Mouse (Mus musculus) testis, adult 10 weeks (tissue): ENCODE results near the gene Galm. TPM values are rescaled to one million over a fixed set of nuclear protein-coding genes. Genes with fewer than 3 reads are reported as not detected.

Source experiments
- polyA plus RNA-seq: library from polyadenylated mRNA; stranded (reverse); fragments of 350-450 nt; fragmentation: Illumina TruSeq; extraction: RNeasy Lipid Tissue Mini Kit (QIAGEN cat#74804); gene quantifications from one replicate; pipeline ENCODE4 v1.2.3, GENCODE M21; 2014; ENCODE audit warnings: low read depth, low replicate concordance

Galm gene
- polyA plus RNA-seq, result 25.0 TPM

DNA sequence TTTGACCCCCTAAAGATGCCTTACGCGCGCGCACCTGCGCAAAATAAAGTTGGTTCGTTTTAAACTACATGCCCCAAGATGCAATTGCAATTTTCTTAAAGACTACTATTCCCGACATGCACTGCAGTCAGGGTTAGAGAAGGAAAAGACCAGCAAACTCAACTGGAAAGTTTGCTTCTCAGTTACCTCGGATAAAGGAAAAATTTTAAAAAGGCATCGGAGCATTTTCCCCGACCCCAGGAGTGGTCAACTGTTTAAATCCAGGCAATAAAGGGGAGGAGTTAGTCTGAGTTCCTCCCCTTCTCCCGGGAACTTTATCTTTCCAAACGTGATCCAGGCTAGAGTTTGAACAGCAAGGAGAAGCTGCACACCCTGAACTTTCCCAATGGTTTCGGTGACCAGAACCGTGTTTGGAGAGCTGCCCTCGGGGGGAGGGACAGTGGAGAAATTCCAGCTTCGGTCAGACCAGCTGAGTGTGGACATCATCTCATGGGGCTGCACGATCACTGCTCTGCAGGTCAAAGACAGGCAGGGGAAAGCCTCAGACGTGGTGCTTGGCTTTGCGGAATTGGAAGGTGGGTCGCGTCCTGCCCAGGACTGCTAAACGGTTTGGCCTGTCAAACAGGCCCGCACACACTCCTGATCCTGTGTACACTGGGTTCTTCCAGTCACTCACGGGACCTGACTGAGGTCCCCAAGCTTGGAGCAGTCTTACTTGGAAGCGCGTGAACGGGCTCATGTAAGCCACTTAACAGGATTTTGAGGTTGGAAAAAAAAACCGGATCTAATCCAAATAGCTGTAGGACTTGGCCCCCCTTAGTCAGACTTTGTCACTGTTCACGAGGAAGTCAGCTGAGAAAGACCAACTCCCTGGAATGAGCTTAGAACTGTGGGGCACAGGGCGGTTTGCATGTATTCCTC is at the start of gene Galm:
Gene Galm (plus strand): TSS at position 141 of the 921 bp plus-strand sequence.

GRCm38 (mm10) chr17:80206671-80207581 is 79.7 kb downstream of the Galm start, which contains the start of the genes Srsf7 and Ttc39d:
Gene Srsf7 (minus strand): TSS chr17:80207307.
Gene Ttc39d (plus strand): TSS chr17:80207460.

DNA sequence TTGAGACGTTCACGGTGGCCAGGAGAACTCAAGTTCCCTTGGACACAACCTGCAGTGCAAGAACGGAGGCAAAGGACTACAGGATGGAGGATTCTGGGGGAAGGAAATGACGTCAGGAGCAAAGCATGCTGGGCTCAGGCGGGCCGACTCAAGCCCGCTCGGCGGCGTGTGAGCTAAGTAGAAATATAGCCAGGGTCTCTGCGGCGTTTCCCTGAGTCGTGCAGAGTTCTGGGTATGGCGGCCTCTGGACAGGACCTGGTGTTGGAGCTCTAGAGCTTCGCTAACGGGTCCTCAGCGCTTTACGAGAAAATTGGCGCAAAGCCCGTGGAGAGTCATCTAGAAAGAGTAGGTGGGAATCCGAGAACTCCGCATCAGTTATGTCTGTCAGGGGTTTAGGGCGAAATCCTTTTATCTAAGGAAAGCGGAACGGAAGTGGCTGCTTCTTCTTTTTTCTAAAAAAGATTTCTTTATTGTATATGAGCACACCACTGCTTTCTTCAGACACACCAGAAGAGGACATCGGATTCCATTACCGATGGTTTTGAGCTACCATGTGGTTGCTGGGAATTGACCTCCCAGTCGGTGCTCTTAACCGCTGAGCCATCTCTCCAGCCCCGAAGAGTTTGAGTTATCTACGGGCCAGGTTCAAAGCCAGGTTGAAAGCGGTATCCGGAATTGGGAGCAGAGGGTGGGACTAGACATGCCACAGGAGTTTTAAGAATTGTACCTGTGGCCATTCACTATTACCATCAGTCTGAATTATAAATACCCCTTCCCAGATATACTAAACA is 97.2 kb downstream of the Galm start, which contains the start of gene Gemin6:
Gene Gemin6 (plus strand): TSS at position 116 of the 791 bp plus-strand sequence.

Other genes with a start within 250 kb of the Galm start
- gene Atl2, start 231.3 kb upstream of the Galm start, polyA plus RNA-seq, result 77.8 TPM
- 186 TPM for gene Hnrnpll, start 65.1 kb upstream of the Galm start, polyA plus RNA-seq
- 144 TPM for gene Srsf7, start 79.8 kb downstream of the Galm start, polyA plus RNA-seq
- gene Ttc39d, start 80.0 kb downstream of the Galm start, polyA plus RNA-seq, result 678 TPM
- gene Gemin6, start 97.0 kb downstream of the Galm start, polyA plus RNA-seq, result 24.8 TPM
- 381 TPM for gene Morn2, start 162.7 kb downstream of the Galm start, polyA plus RNA-seq
- 7.8 TPM for gene Dhx57, start 163.0 kb downstream of the Galm start, polyA plus RNA-seq
- gene Arhgef33, start 179.9 kb downstream of the Galm start, polyA plus RNA-seq, result 47.8 TPM
- gene Gm10190, start 246.1 kb downstream of the Galm start, polyA plus RNA-seq, result not detected